Mouse (Mus musculus) ES-Bruce4 (cell line): Measurements from ENCODE around the gene Ltb4r2.

Experiments used
- CTCF ChIP-seq: IDR thresholded peaks from one replicate; pipeline ENCODE4 v1.8.1; 2011; ENCODE audit warnings: low read depth, low read length
- EP300 ChIP-seq: IDR thresholded peaks from 2 replicates; pipeline ENCODE4 v1.6.1; 2011; ENCODE audit warnings: low read depth, low read length; ENCODE audit not compliant: insufficient read depth
- POLR2A ChIP-seq: IDR thresholded peaks from one replicate; pipeline ENCODE4 v1.8.1; 2011; ENCODE audit warnings: low read length; ENCODE audit not compliant: insufficient read depth

- TF ChIP-seq CTCF = no peak
- TF ChIP-seq POLR2A = no peak
- no peak for TF ChIP-seq EP300
Measured at GRCm38 (mm10) chr14:55713007-55713728, 48.1 kb upstream of the Ltb4r2 start.
